Mouse (Mus musculus) neural tube, embryonic 15.5 days (tissue): ENCODE data around the gene Bcl9l. TPM values are rescaled to one million over a fixed set of nuclear protein-coding genes. Genes with fewer than 3 reads are reported as not detected.
"Not testable (repeated sequence)": the region's sequence is repeated elsewhere in the genome, so short reads cannot be mapped to it uniquely, and the experiment has no call there.

ENCODE experiments used
- ATAC-seq: fragments of 200-750 bp; cut with Nextera tagmentation; 2 replicates; pipeline ENCODE4 v1.8.0; 2017; ENCODE audit warnings: mild to moderate bottlenecking, moderate TSS enrichment, moderate library complexity; ENCODE audit not compliant: low FRiP score
- H3K27ac ChIP-seq: fragments of 300-500 bp; sonication (generic); replicated peaks from 2 replicates; pipeline ENCODE4 v1.5.1; 2015; ENCODE audit warnings: mild to moderate bottlenecking, inconsistent platforms
- H3K27me3 ChIP-seq: fragments of 300-500 bp; sonication (generic); replicated peaks from 2 replicates; pipeline ENCODE4 v1.6.1; 2015; ENCODE audit warnings: inconsistent platforms
- H3K36me3 ChIP-seq: fragments of 300-500 bp; sonication (generic); 2 replicates; pipeline ENCODE4 v1.6.1; 2015; ENCODE audit warnings: inconsistent platforms
- H3K4me1 ChIP-seq: fragments of 300-500 bp; sonication (generic); 2 replicates; pipeline ENCODE4 v1.6.1; 2015; ENCODE audit warnings: inconsistent platforms
- H3K4me2 ChIP-seq: fragments of 300-500 bp; sonication (generic); 2 replicates; pipeline ENCODE4 v1.6.1; 2015; ENCODE audit warnings: inconsistent platforms, mild to moderate bottlenecking, moderate library complexity
- H3K4me3 ChIP-seq: fragments of 300-500 bp; sonication (generic); replicated peaks from 2 replicates; pipeline ENCODE4 v1.5.1; 2015; ENCODE audit warnings: mild to moderate bottlenecking, inconsistent platforms
- H3K9ac ChIP-seq: fragments of 300-500 bp; sonication (generic); replicated peaks from 2 replicates; pipeline ENCODE4 v1.6.1; 2015; ENCODE audit warnings: mild to moderate bottlenecking, inconsistent platforms
- H3K9me3 ChIP-seq: fragments of 300-500 bp; sonication (generic); replicated peaks from 2 replicates; pipeline ENCODE4 v1.6.1; 2016; ENCODE audit warnings: inconsistent platforms
- WGBS: fragments of 180-500 bp; shearing (Covaris S2); methylation state at CpG from one replicate; pipeline ENCODE4 v1.1.7; 2015; ENCODE audit warnings: mixed read lengths; 5-methylcytosine and 5-hydroxymethylcytosine counted together
- polyA plus RNA-seq: library from polyadenylated mRNA; unstranded; fragments of >200 nt; fragmentation: Nextera tagmentation; extraction: Ambion mirVana; gene quantifications from 2 replicates; pipeline ENCODE4 v1.2.1, GENCODE M21; 2015

The Bcl9l gene
- polyA plus RNA-seq = 9.7 and 11.5 TPM in 2 replicates

GRCm38 (mm10) chr9:44482552-44482951, at the start of gene Bcl9l:
TSS of gene Bcl9l (plus strand) at chr9:44482825.
- H3K9me3 ChIP-seq = no peaks in the 10 kb centered on the region
- peak within 1 kb of the TSS; percentile 83 for H3K9ac ChIP-seq
- peaks cover 68% of the 10 kb centered on the region for H3K4me1 ChIP-seq
- peak; percentile 46 for ATAC-seq
- peak within 1 kb of the TSS; percentile 72 for H3K4me3 ChIP-seq
- H3K4me2 ChIP-seq = peak within 1 kb of the TSS; percentile 98
- H3K27ac ChIP-seq = peak within 1 kb of the TSS; percentile 97
- no peaks in the 10 kb centered on the region for H3K27me3 ChIP-seq
- H3K36me3 ChIP-seq = no peaks in the 10 kb centered on the region
- WGBS = 0% methylated on average over 31 of the region's 31 CpGs

DNA sequence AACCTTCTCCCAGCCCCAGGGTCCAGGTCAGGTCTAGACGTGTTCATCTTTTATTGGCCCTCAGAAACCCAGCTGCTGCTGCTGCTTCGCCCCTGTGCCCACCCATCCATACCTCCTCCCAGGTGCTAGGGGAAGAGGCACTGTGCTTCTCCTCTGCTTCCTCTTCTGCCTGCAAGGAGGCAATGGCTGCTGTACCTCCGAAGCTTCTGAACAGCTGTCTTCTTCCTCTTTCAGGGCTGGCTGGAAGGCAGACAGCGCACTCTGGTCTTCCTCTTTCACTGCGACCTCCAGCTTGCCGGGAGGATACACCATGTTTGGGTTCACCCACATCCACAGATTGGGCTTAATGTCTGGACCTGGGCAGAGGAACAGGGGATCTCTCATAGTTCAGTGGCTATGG, 46.9 kb upstream of the Bcl9l start:
- Histone ChIP-seq H3K36me3 (no peaks in the 10 kb centered on the region), H3K9ac (no peak overlapping the region), H3K4me1 (0 out of 2 replicates have a peak, but pooled peaks cover 2% of the 10 kb centered on the region), H3K4me3 (no peak overlapping the region), H3K4me2 (no peak overlapping the region), H3K27me3 (no peaks in the 10 kb centered on the region), H3K27ac (no peak overlapping the region), H3K9me3 (no peaks in the 10 kb centered on the region)
- ATAC-seq = no peak
- 75% methylated on average over 6 of the region's 6 CpGs for WGBS

- H3K4me2 ChIP-seq = no peak within 1 kb of the TSS
- H3K4me1 ChIP-seq = no peaks in the 10 kb centered on the region
- H3K27ac ChIP-seq = no peak within 1 kb of the TSS
- H3K4me3 ChIP-seq = no peak within 1 kb of the TSS
- H3K9me3 ChIP-seq = no peaks in the 10 kb centered on the region
- no peaks in the 10 kb centered on the region for H3K27me3 ChIP-seq
- ATAC-seq = no peak
- WGBS = 76% methylated on average over 19 of the region's 19 CpGs
- no peak within 1 kb of the TSS for H3K9ac ChIP-seq
- H3K36me3 ChIP-seq = no peaks in the 10 kb centered on the region
Measured at GRCm38 (mm10) chr9:44440961-44441360, 41.7 kb upstream of the Bcl9l start, which contains the start of gene Foxr1. TSS of gene Foxr1 (minus strand) at chr9:44441136.

DNA sequence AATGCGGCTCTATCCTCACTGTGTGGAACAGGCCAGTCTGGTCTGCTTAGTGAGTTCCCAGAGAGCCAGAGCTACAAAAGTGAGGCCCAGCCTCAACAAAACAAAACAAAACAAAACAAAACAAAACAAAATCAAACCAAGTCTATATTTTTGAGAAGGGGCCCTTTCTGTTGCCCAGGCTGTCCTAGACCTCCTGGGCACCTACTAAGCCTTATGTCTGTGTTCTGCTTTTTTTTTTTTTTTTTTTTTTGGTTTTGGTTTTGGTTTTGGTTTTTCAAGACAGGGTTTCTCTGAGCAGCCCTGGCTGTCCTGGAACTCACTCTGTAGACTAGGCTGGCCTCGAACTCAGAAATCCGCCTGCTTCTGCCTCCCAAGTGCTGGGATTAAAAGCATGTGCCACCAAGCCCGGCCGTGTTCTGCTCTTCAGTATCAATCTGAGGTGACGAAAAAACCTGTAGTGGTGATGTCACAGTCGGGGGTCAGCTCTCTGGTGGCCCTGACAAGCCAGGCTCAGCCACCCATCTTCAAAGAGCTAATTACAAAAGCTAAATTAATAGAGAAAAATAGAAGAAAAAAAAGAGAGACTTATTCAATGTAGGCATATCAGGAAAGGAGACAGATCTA, 38.1 kb upstream of the Bcl9l start:
- H3K4me1 ChIP-seq, H3K36me3 ChIP-seq, H3K4me2 ChIP-seq, H3K9ac ChIP-seq, H3K4me3 ChIP-seq, H3K9me3 ChIP-seq, H3K27ac ChIP-seq, ATAC-seq, H3K27me3 ChIP-seq: not testable (repeated sequence)
- WGBS = 90% methylated on average over 7 of the region's 7 CpGs

GRCm38 (mm10) chr9:44450387-44450786, 32.2 kb upstream of the Bcl9l start:
- no peak for ATAC-seq
- no peak overlapping the region for H3K27ac ChIP-seq
- no peaks in the 10 kb centered on the region for H3K9me3 ChIP-seq
- peaks cover 13% of the 10 kb centered on the region; the same call in 1 of the 2 replicates for H3K27me3 ChIP-seq
- no peak overlapping the region for H3K4me3 ChIP-seq
- no peaks in the 10 kb centered on the region for H3K36me3 ChIP-seq
- H3K9ac ChIP-seq = no peak overlapping the region
- H3K4me2 ChIP-seq = no peak overlapping the region
- H3K4me1 ChIP-seq = peaks cover 10% of the 10 kb centered on the region

GRCm38 (mm10) chr9:44454132-44454890, 28.3 kb upstream of the Bcl9l start:
- Histone ChIP-seq H3K4me1 (peaks cover 37% of the 10 kb centered on the region), H3K4me3 (no peak overlapping the region), H3K27ac (no peak overlapping the region), H3K36me3 (no peaks in the 10 kb centered on the region), H3K9ac (no peak overlapping the region), H3K4me2 (peak overlapping the region; percentile 9; the same call in 1 of the 2 replicates), H3K9me3 (no peaks in the 10 kb centered on the region), H3K27me3 (peaks cover 13% of the 10 kb centered on the region; the same call in 1 of the 2 replicates)
- WGBS = 11% methylated on average over 14 of the region's 14 CpGs
- ATAC-seq = peak; percentile 72

DNA sequence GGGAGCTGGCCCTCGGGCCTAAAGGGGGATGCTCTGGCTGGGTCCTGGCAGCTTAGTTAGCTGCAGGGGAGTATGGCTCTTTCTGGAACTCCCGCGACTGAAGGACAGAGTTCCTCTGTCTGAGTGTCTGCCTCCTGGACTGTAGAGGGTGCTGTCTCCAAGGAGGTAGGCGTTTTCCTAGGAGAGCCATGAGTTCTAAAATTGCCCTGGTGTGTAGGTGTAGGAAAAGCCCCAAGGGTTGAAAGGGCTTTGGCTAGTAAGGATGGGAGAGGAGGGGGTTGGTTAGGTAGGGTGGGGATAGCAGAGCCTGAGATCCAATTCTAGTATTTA, 27.8 kb upstream of the Bcl9l start, which contains the start of gene Upk2:
Gene Upk2, minus strand, starts transcription at position 86 of the 330 bp plus-strand sequence.
- H3K9ac ChIP-seq = no peak within 1 kb of the TSS
- ATAC-seq = no peak

GRCm38 (mm10) chr9:44457035-44457742, 25.4 kb upstream of the Bcl9l start:
- Histone ChIP-seq H3K27ac (peak overlapping the region; percentile 90), H3K4me3 (peak overlapping the region; percentile 16), H3K36me3 (no peaks in the 10 kb centered on the region), H3K9me3 (no peaks in the 10 kb centered on the region), H3K4me1 (peaks cover 37% of the 10 kb centered on the region), H3K27me3 (peaks cover 13% of the 10 kb centered on the region; the same call in 1 of the 2 replicates), H3K4me2 (peak overlapping the region; percentile 52), H3K9ac (peak overlapping the region; percentile 44)
- ATAC-seq = peak; percentile 96
- 3% methylated on average over 11 of the region's 11 CpGs for WGBS

More for the DNA sequence above, 27.8 kb upstream of the Bcl9l start, which contains the start of gene Upk2:
- H3K4me1 ChIP-seq = peaks cover 37% of the 10 kb centered on the region
- peaks cover 13% of the 10 kb centered on the region; the same call in 1 of the 2 replicates for H3K27me3 ChIP-seq
- H3K4me2 ChIP-seq = peak within 1 kb of the TSS; percentile 9; the same call in 1 of the 2 replicates
- no peaks in the 10 kb centered on the region for H3K9me3 ChIP-seq
- 31% methylated on average over 4 of the region's 4 CpGs for WGBS
- H3K27ac ChIP-seq = no peak within 1 kb of the TSS
- no peaks in the 10 kb centered on the region for H3K36me3 ChIP-seq
- H3K4me3 ChIP-seq = no peak within 1 kb of the TSS

GRCm38 (mm10) chr9:44461950-44462349, 20.7 kb upstream of the Bcl9l start:
- no peaks in the 10 kb centered on the region for H3K27me3 ChIP-seq
- no peak for ATAC-seq
- 85% methylated on average over 5 of the region's 5 CpGs for WGBS

GRCm38 (mm10) chr9:44468224-44468623, 14.4 kb upstream of the Bcl9l start:
- H3K9me3 ChIP-seq = no peaks in the 10 kb centered on the region
- no peak overlapping the region for H3K4me3 ChIP-seq
- ATAC-seq = no peak
- H3K4me1 ChIP-seq = peaks cover 14% of the 10 kb centered on the region; the same call in 1 of the 2 replicates
- H3K4me2 ChIP-seq = no peak overlapping the region
- peak overlapping the region; percentile 60; the same call in 1 of the 2 replicates for H3K27ac ChIP-seq
- H3K27me3 ChIP-seq = no peaks in the 10 kb centered on the region
- H3K36me3 ChIP-seq = no peaks in the 10 kb centered on the region
- 58% methylated on average over 7 of the region's 7 CpGs for WGBS
- H3K9ac ChIP-seq = no peak overlapping the region

More at GRCm38 (mm10) chr9:44461950-44462349, 20.7 kb upstream of the Bcl9l start:
- Histone ChIP-seq H3K4me3 (no peak overlapping the region), H3K9ac (no peak overlapping the region), H3K4me2 (no peak overlapping the region), H3K36me3 (no peaks in the 10 kb centered on the region), H3K27ac (no peak overlapping the region), H3K4me1 (peaks cover 14% of the 10 kb centered on the region), H3K9me3 (no peaks in the 10 kb centered on the region)

DNA sequence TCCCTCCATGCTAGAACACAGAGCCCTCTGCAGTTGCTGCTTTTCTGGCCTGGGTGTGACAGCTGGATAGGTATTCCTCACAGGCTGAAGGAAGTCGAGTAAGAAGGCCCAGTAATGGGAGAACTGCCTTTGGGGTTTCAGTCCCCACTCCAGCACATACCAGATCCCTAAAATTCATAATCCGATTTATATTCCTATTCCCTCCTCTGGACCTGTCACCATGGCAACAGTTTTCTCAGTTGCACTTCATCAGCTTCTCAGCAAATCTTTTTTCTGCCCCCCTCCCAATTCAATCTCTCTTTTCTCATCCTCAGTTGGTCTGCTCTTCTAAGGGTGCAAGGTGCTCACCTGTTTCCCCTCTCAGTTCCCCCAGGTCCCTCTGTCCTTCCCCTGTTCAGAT, 13.8 kb upstream of the Bcl9l start:
- H3K4me2 ChIP-seq = no peak overlapping the region
- no peak overlapping the region for H3K4me3 ChIP-seq
- H3K27ac ChIP-seq = peak overlapping the region; percentile 60; the same call in 1 of the 2 replicates
- no peaks in the 10 kb centered on the region for H3K36me3 ChIP-seq
- 47% methylated on average over 2 of the region's 2 CpGs for WGBS
- H3K27me3 ChIP-seq = no peaks in the 10 kb centered on the region
- H3K9me3 ChIP-seq = no peaks in the 10 kb centered on the region
- no peak overlapping the region for H3K9ac ChIP-seq
- peaks cover 14% of the 10 kb centered on the region; the same call in 1 of the 2 replicates for H3K4me1 ChIP-seq
- no peak for ATAC-seq
